Mouse (Mus musculus): ENCODE measurements at regions not wholly inside any gene's neighbourhood (a gene's known extent, or its start where the extent isn't known, plus 50 kb on each side); places are given as distances from the start of the nearest gene placed in this dataset.

DNA sequence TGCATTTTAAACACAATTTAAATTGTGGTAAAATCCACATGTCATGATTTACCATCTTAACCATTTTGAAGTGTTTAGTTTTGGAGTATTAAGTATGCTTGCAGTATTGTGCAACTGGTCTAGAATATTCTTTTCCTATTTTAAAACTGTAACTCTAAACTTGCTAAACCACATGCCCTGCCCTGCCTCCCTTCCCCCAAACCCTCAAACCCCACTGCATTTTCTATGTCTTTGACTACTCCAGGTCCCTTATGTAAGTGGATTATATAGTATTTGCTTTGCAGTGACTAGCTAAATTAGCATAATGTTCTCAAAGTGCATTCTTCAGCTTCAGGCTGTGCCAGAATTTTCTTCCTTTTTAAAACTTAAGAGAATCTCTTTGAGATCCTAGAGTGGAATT is 106.4 kb upstream of the Map4k3 start:
- no peak for TF ChIP-seq CTCF (IDR thresholded peaks at IDR 0.05; ENCODE audit: control insufficient read depth, insufficient read depth, insufficient read length)
- no peak for TF ChIP-seq USF1 (IDR thresholded peaks at IDR 0.05; ENCODE audit: low read depth)
- no peak for TF ChIP-seq MAX (IDR thresholded peaks at IDR 0.05)
- no peak for TF ChIP-seq MYOD1 (IDR thresholded peaks at IDR 0.05; ENCODE audit: control insufficient read depth, insufficient read length, low read depth)

Measured in C2C12 (cell line).